Mouse (Mus musculus) heart, embryonic 16.5 days (tissue): ENCODE measurements around the gene Susd5. TPM values are rescaled to one million over a fixed set of nuclear protein-coding genes. Genes with fewer than 3 reads are reported as not detected.
"Not testable (repeated sequence)": the region's sequence is repeated elsewhere in the genome, so short reads cannot be mapped to it uniquely, and the experiment has no call there.

ENCODE experiments used
- ATAC-seq: fragments of 200-750 bp; cut with Nextera tagmentation; replicated peaks from 2 replicates; pipeline ENCODE4 v1.8.0; 2017; ENCODE audit warnings: moderate number of reproducible peaks; ENCODE audit not compliant: insufficient read depth, low FRiP score; ENCODE audit errors: extremely low read depth
- H3K27ac ChIP-seq: fragments of 300-500 bp; sonication (generic); 2 replicates; pipeline ENCODE4 v1.5.1; 2014; ENCODE audit warnings: mild to moderate bottlenecking, low read length, control low read depth, moderate library complexity
- H3K27me3 ChIP-seq: fragments of 300-500 bp; sonication (generic); 2 replicates; pipeline ENCODE4 v1.6.1; 2014; ENCODE audit warnings: low read length, mixed read lengths; ENCODE audit not compliant: control insufficient read depth, insufficient read depth
- H3K36me3 ChIP-seq: fragments of 300-500 bp; sonication (generic); 2 replicates; pipeline ENCODE4 v1.6.1; 2014; ENCODE audit not compliant: control insufficient read depth, insufficient read depth
- H3K4me1 ChIP-seq: fragments of 300-500 bp; sonication (generic); 2 replicates; pipeline ENCODE4 v1.6.1; 2014; ENCODE audit warnings: low read length, mixed read lengths; ENCODE audit not compliant: control insufficient read depth, insufficient read depth
- H3K4me2 ChIP-seq: fragments of 300-500 bp; sonication (generic); 2 replicates; pipeline ENCODE4 v1.6.1; 2014; ENCODE audit warnings: low read depth, mild to moderate bottlenecking, control low read depth, low read length
- H3K4me3 ChIP-seq: fragments of 300-500 bp; sonication (generic); 2 replicates; pipeline ENCODE4 v1.5.1; 2014; ENCODE audit warnings: mild to moderate bottlenecking, control low read depth, low read length
- H3K9ac ChIP-seq: fragments of 300-500 bp; sonication (generic); 2 replicates; pipeline ENCODE4 v1.6.1; 2014; ENCODE audit warnings: low read length, control low read depth
- H3K9me3 ChIP-seq: fragments of 300-500 bp; sonication (generic); replicated peaks from 2 replicates; pipeline ENCODE4 v1.6.1; 2016; ENCODE audit warnings: low read length; ENCODE audit not compliant: control insufficient read depth
- WGBS: fragments of 180-500 bp; shearing (Covaris S2); extraction: QIAGEN DNeasy Blood & Tissue Kit; methylation state at CpG from one replicate; pipeline ENCODE4 v1.1.7; 2014; 5-methylcytosine and 5-hydroxymethylcytosine counted together
- polyA plus RNA-seq: library from polyadenylated mRNA; unstranded; fragments of >200 nt; fragmentation: Nextera tagmentation; extraction: Ambion mirVana; gene quantifications from 2 replicates; pipeline ENCODE4 v1.2.1, GENCODE M21; 2015

The Susd5 gene
- polyA plus RNA-seq, 1 experiment from 2014 or later: 0.95 TPM

GRCm38 (mm10) chr9:114129273-114129835 lies 72.4 kb downstream of the Susd5 start:
- H3K27me3 ChIP-seq, H3K27ac ChIP-seq, H3K9me3 ChIP-seq, H3K36me3 ChIP-seq, H3K4me3 ChIP-seq, H3K4me2 ChIP-seq, H3K9ac ChIP-seq, H3K4me1 ChIP-seq, ATAC-seq: not testable (repeated sequence)
- WGBS: 69% methylated on average over 1 of the region's 1 CpGs

Other genes starting within 250 kb of the Susd5 start
- 20.4 and 21.7 TPM in 2 replicates for gene Ubp1, start 126.2 kb upstream of the Susd5 start, polyA plus RNA-seq
- gene Fbxl2, start 10.9 kb upstream of the Susd5 start, polyA plus RNA-seq: 1.8 and 1.9 TPM in 2 replicates